Mouse (Mus musculus) limb, embryonic 11.5 days (tissue): ENCODE data around the gene Ildr1. TPM values are rescaled to one million over a fixed set of nuclear protein-coding genes. Genes with fewer than 3 reads are reported as not detected.

Source experiments
- ATAC-seq: fragments of 200-750 bp; cut with Nextera tagmentation; 2 replicates; pipeline ENCODE4 v1.8.0; 2017; ENCODE audit warnings: low read depth; ENCODE audit not compliant: insufficient number of reproducible peaks, low FRiP score, low TSS enrichment
- DNase-seq: peaks from one replicate; pipeline ENCODE4 v3.0.0-alpha.2; 2015; ENCODE audit warnings: low spot score
- H3K27ac ChIP-seq: fragments of 300-500 bp; sonication (generic); replicated peaks from 2 replicates; pipeline ENCODE4 v1.5.1; 2014; ENCODE audit warnings: low read depth, mild to moderate bottlenecking, low read length
- H3K27me3 ChIP-seq: fragments of 300-500 bp; sonication (generic); 2 replicates; pipeline ENCODE4 v1.6.1; 2014; ENCODE audit warnings: mild to moderate bottlenecking, low read length, mixed read lengths; ENCODE audit not compliant: control insufficient read depth, insufficient read depth
- H3K36me3 ChIP-seq: fragments of 300-500 bp; sonication (generic); 2 replicates; pipeline ENCODE4 v1.6.1; 2014; ENCODE audit warnings: mild to moderate bottlenecking, low read length, moderate library complexity, mixed read lengths; ENCODE audit not compliant: control insufficient read depth, insufficient read depth
- H3K4me1 ChIP-seq: fragments of 300-500 bp; sonication (generic); 2 replicates; pipeline ENCODE4 v1.6.1; 2014; ENCODE audit warnings: low read length, mixed read lengths; ENCODE audit not compliant: control insufficient read depth, insufficient read depth
- H3K4me2 ChIP-seq: fragments of 300-500 bp; sonication (generic); 2 replicates; pipeline ENCODE4 v1.6.1; 2014; ENCODE audit warnings: low read depth, mild to moderate bottlenecking, moderate library complexity; ENCODE audit not compliant: severe bottlenecking
- H3K4me3 ChIP-seq: fragments of 300-500 bp; sonication (generic); 2 replicates; pipeline ENCODE4 v1.5.1; 2014; ENCODE audit warnings: low read depth, low read length
- H3K9ac ChIP-seq: fragments of 300-500 bp; sonication (generic); 2 replicates; pipeline ENCODE4 v1.6.1; 2014; ENCODE audit warnings: mild to moderate bottlenecking, low read length
- H3K9me3 ChIP-seq: fragments of 300-500 bp; sonication (generic); 2 replicates; pipeline ENCODE4 v1.6.1; 2016; ENCODE audit warnings: low read length; ENCODE audit not compliant: control insufficient read depth
- WGBS: fragments of 180-500 bp; shearing (Covaris S2); extraction: QIAGEN DNeasy Blood & Tissue Kit; methylation state at CpG from one replicate; pipeline ENCODE4 v1.1.7; 2014; 5-methylcytosine and 5-hydroxymethylcytosine counted together
- polyA plus RNA-seq: library from polyadenylated mRNA; unstranded; fragments of >200 nt; fragmentation: Nextera tagmentation; extraction: Ambion mirVana; gene quantifications from 2 replicates; pipeline ENCODE4 v1.2.1, GENCODE M21; 2014

The Ildr1 gene
- polyA plus RNA-seq, 1 experiment from 2014 or later = 0.47 TPM

DNA sequence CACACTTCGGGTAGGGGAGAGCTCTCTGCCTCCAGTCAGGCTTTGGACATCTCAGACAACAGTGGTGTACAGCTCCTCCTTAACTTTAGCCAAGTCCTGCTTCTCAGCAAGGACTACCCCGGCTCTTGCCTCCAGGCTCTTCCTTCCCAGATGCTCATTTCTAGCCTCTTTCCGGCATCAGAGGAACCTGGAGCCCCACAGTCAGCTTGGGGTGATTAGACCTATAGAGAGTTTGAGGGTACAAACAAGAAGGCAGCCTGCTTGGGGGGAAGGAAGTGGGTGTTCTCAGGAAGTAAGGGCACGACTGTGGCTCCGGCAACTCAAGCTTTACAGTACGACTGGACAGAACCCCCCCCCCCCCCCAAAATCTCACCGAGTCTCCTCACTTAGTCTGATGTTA is 15.0 kb downstream of the Ildr1 start:
- DNase-seq (no peak), ATAC-seq (no peak)
- Histone ChIP-seq H3K9me3 (no peaks in the 10 kb centered on the region), H3K9ac (no peak overlapping the region), H3K4me1 (no peaks in the 10 kb centered on the region), H3K4me3 (no peak overlapping the region), H3K27ac (no peak overlapping the region), H3K27me3 (no peaks in the 10 kb centered on the region), H3K36me3 (no peaks in the 10 kb centered on the region), H3K4me2 (no peak overlapping the region)
- WGBS = 84% methylated on average over 7 of the region's 7 CpGs

GRCm38 (mm10) chr16:36709405-36709804 is 15.6 kb downstream of the Ildr1 start:
- no peak overlapping the region for H3K27ac ChIP-seq
- WGBS = 94% methylated on average over 17 of the region's 17 CpGs
- H3K4me3 ChIP-seq = no peak overlapping the region
- no peak overlapping the region for H3K4me2 ChIP-seq
- H3K4me1 ChIP-seq = no peaks in the 10 kb centered on the region
- no peaks in the 10 kb centered on the region for H3K9me3 ChIP-seq
- no peak overlapping the region for H3K9ac ChIP-seq
- no peak for DNase-seq
- no peak for ATAC-seq
- H3K36me3 ChIP-seq = no peaks in the 10 kb centered on the region
- no peaks in the 10 kb centered on the region for H3K27me3 ChIP-seq

DNA sequence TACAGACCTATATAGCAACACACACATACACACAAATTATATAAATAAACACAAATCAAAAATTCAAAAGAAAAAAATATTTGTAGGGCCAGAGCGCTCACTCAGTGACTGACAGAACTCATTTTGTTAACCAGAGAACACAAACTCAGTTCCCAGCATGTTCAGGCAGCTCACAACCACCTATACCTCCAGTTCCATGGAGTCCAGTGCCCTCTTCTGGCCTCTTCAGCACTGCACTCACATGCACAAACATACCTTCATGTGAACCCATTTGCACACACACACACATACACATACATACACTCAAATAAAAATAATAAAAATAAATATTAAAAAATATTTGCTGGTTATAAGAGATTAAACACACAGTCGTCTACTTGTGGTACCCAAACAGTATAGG is 17.0 kb downstream of the Ildr1 start:
- Histone ChIP-seq H3K4me2 (no peak overlapping the region), H3K4me1 (no peaks in the 10 kb centered on the region), H3K27me3 (no peaks in the 10 kb centered on the region), H3K9ac (no peak overlapping the region), H3K9me3 (no peaks in the 10 kb centered on the region), H3K27ac (no peak overlapping the region), H3K36me3 (no peaks in the 10 kb centered on the region), H3K4me3 (no peak overlapping the region)
- no peak for DNase-seq
- WGBS = 88% methylated on average over 2 of the region's 2 CpGs
- no peak for ATAC-seq

- Histone ChIP-seq H3K4me1 (no peaks in the 10 kb centered on the region), H3K27ac (no peak overlapping the region), H3K27me3 (no peaks in the 10 kb centered on the region), H3K36me3 (no peaks in the 10 kb centered on the region), H3K4me3 (no peak overlapping the region), H3K9ac (no peak overlapping the region), H3K4me2 (no peak overlapping the region), H3K9me3 (no peaks in the 10 kb centered on the region)
- ATAC-seq (no peak), DNase-seq (no peak)
- whole genome bisulfite sequencing = 93% methylated on average over 12 of the region's 12 CpGs
Measured at GRCm38 (mm10) chr16:36711760-36712159, 18.0 kb downstream of the Ildr1 start.

GRCm38 (mm10) chr16:36717481-36717880 is 23.7 kb downstream of the Ildr1 start:
- no peak overlapping the region for H3K4me2 ChIP-seq
- ATAC-seq (no peak), DNase-seq (no peak)
- H3K9me3 ChIP-seq = no peaks in the 10 kb centered on the region
- WGBS = 82% methylated on average over 4 of the region's 4 CpGs
- H3K4me1 ChIP-seq = no peaks in the 10 kb centered on the region
- no peak overlapping the region for H3K27ac ChIP-seq
- H3K4me3 ChIP-seq = no peak overlapping the region
- H3K9ac ChIP-seq = no peak overlapping the region
- no peaks in the 10 kb centered on the region for H3K27me3 ChIP-seq
- no peaks in the 10 kb centered on the region for H3K36me3 ChIP-seq

- no peaks in the 10 kb centered on the region for H3K36me3 ChIP-seq
- ATAC-seq = no peak
- DNase-seq = no peak
- H3K27me3 ChIP-seq = no peaks in the 10 kb centered on the region
- no peak overlapping the region for H3K4me2 ChIP-seq
- no peaks in the 10 kb centered on the region for H3K9me3 ChIP-seq
- no peak overlapping the region for H3K4me3 ChIP-seq
- no peaks in the 10 kb centered on the region for H3K4me1 ChIP-seq
- no peak overlapping the region for H3K27ac ChIP-seq
- no peak overlapping the region for H3K9ac ChIP-seq
Measured at GRCm38 (mm10) chr16:36718637-36719036, 24.9 kb downstream of the Ildr1 start.

GRCm38 (mm10) chr16:36720194-36721055 is 26.6 kb downstream of the Ildr1 start:
- Histone ChIP-seq H3K9ac (no peak overlapping the region), H3K36me3 (no peaks in the 10 kb centered on the region), H3K27me3 (no peaks in the 10 kb centered on the region), H3K4me2 (no peak overlapping the region), H3K4me3 (no peak overlapping the region), H3K9me3 (no peaks in the 10 kb centered on the region), H3K4me1 (no peaks in the 10 kb centered on the region), H3K27ac (no peak overlapping the region)
- no peak for DNase-seq
- no peak for ATAC-seq
- WGBS = 74% methylated on average over 13 of the region's 13 CpGs

- no peaks in the 10 kb centered on the region for H3K9me3 ChIP-seq
- 35% methylated on average over 4 of the region's 4 CpGs for WGBS
- no peaks in the 10 kb centered on the region for H3K36me3 ChIP-seq
- H3K4me2 ChIP-seq = no peak overlapping the region
- H3K4me1 ChIP-seq = no peaks in the 10 kb centered on the region
- no peak for DNase-seq
- ATAC-seq = no peak
- no peaks in the 10 kb centered on the region for H3K27me3 ChIP-seq
- H3K27ac ChIP-seq = no peak overlapping the region
- H3K4me3 ChIP-seq = no peak overlapping the region
- no peak overlapping the region for H3K9ac ChIP-seq
Measured at GRCm38 (mm10) chr16:36722739-36723138, 29.0 kb downstream of the Ildr1 start.
